26 mouse cellular contexts compared by ENCODE assay signal in genomic region chr3:141621496-141621895, GRCm38 (mm10).
DNase-seq lines count a peak whose midpoint lies in the region; ATAC-seq lines count a peak whose summit lies in the region.
"Had no signal": no experiment of that assay in that cellular context is flagged by ENCODE, and none has a peak within 500 bp of the region (broad histone marks: within the 10 kb centered on the region; RNA-seq: fewer than 3 reads in every experiment).

No protein-coding gene starts in this region.

- no peaks in the 10 kb centered on the region for H3K4me1 ChIP-seq in embryonic facial prominence, embryonic 14.5 days (ENCODE audit: control insufficient read depth, insufficient read depth, low read length)
- 0 out of 2 replicates have a peak, but pooled peaks cover 4% of the 10 kb centered on the region for H3K4me1 ChIP-seq in embryonic facial prominence, embryonic 10.5 days
- no peaks in the 10 kb centered on the region for H3K4me1 ChIP-seq in midbrain, embryonic 16.5 days (ENCODE audit: control insufficient read depth, insufficient read depth, low read length)
- no peaks in the 10 kb centered on the region for H3K4me1 ChIP-seq in midbrain, embryonic 14.5 days (ENCODE audit: control insufficient read depth, insufficient read depth, low read length)
- no peaks in the 10 kb centered on the region for H3K4me1 ChIP-seq in forebrain, embryonic 15.5 days
- H3K4me1 ChIP-seq: heart, embryonic 15.5 days; lung, embryonic 15.5 days; neural tube, embryonic 13.5 days; stomach, embryonic 15.5 days had no signal

- ATAC-seq in embryonic facial prominence, embryonic 14.5 days (ENCODE audit: low read depth) = no peak
- ATAC-seq in midbrain, embryonic 16.5 days = peak; percentile 42; the same call in 1 of the 2 replicates
- ATAC-seq in midbrain, embryonic 14.5 days (ENCODE audit: low FRiP score, low TSS enrichment) = no peak
- ATAC-seq in forebrain, embryonic 15.5 days (replicated peaks) = no peak; the same call in 1 of the 2 replicates
- ATAC-seq: CD4-positive, CD25-positive, alpha-beta regulatory T cell, adult 4 months had no signal

- H3K4me3 ChIP-seq in embryonic facial prominence, embryonic 14.5 days (ENCODE audit: low read depth, low read length) = no peak overlapping the region
- H3K4me3 ChIP-seq in embryonic facial prominence, embryonic 10.5 days = no peak overlapping the region
- H3K4me3 ChIP-seq in midbrain, embryonic 16.5 days (ENCODE audit: low read depth, low read length) = no peak overlapping the region
- H3K4me3 ChIP-seq in midbrain, embryonic 14.5 days (replicated peaks; ENCODE audit: low read depth, low read length) = no peak overlapping the region
- H3K4me3 ChIP-seq in forebrain, embryonic 15.5 days = no peak overlapping the region
- H3K4me3 ChIP-seq: forebrain, embryonic 10.5 days; heart, adult 2 months; heart, embryonic 15.5 days; lung, embryonic 15.5 days; neural tube, embryonic 13.5 days; stomach, embryonic 15.5 days had no signal

- 68% methylated on average over 1 of the region's 1 CpGs for WGBS in embryonic facial prominence, embryonic 14.5 days
- 83% methylated on average over 1 of the region's 1 CpGs for WGBS in embryonic facial prominence, embryonic 10.5 days
- WGBS in midbrain, embryonic 16.5 days = 94% methylated on average over 1 of the region's 1 CpGs
- 91% methylated on average over 1 of the region's 1 CpGs for WGBS in midbrain, embryonic 14.5 days
- WGBS in forebrain, embryonic 15.5 days = 95% methylated on average over 1 of the region's 1 CpGs

- no peak overlapping the region for H3K27ac ChIP-seq in embryonic facial prominence, embryonic 14.5 days (replicated peaks; ENCODE audit: low read depth, low read length)
- H3K27ac ChIP-seq in embryonic facial prominence, embryonic 10.5 days (replicated peaks) = no peak overlapping the region
- H3K27ac ChIP-seq in midbrain, embryonic 16.5 days (ENCODE audit: low read length) = no peak overlapping the region
- H3K27ac ChIP-seq in midbrain, embryonic 14.5 days (replicated peaks; ENCODE audit: low read depth, low read length) = no peak overlapping the region
- no peak overlapping the region for H3K27ac ChIP-seq in forebrain, embryonic 15.5 days (replicated peaks)
- H3K27ac ChIP-seq: forebrain, embryonic 10.5 days; heart, adult 2 months; heart, embryonic 15.5 days; liver, embryonic 14.5 days; lung, embryonic 15.5 days; neural tube, embryonic 13.5 days; stomach, embryonic 15.5 days had no signal

- H3K9ac ChIP-seq in embryonic facial prominence, embryonic 14.5 days (ENCODE audit: low read depth, low read length) = no peak overlapping the region
- no peak overlapping the region for H3K9ac ChIP-seq in midbrain, embryonic 16.5 days (ENCODE audit: low read depth, low read length)
- no peak overlapping the region for H3K9ac ChIP-seq in midbrain, embryonic 14.5 days (replicated peaks; ENCODE audit: low read length)
- H3K9ac ChIP-seq in forebrain, embryonic 15.5 days (replicated peaks) = no peak overlapping the region
- H3K9ac ChIP-seq: heart, embryonic 15.5 days; liver, embryonic 14.5 days; lung, embryonic 15.5 days; neural tube, embryonic 13.5 days; stomach, embryonic 15.5 days had no signal

- no peaks in the 10 kb centered on the region for H3K27me3 ChIP-seq in embryonic facial prominence, embryonic 14.5 days (replicated peaks; ENCODE audit: control insufficient read depth, insufficient read depth, low read length)
- no peaks in the 10 kb centered on the region for H3K27me3 ChIP-seq in embryonic facial prominence, embryonic 10.5 days (replicated peaks; ENCODE audit: low read depth, poor library complexity, severe bottlenecking)
- no peaks in the 10 kb centered on the region for H3K27me3 ChIP-seq in midbrain, embryonic 16.5 days (ENCODE audit: control insufficient read depth, insufficient read depth, low read depth, low read length)
- H3K27me3 ChIP-seq in midbrain, embryonic 14.5 days (ENCODE audit: control insufficient read depth, insufficient read depth, low read length) = no peaks in the 10 kb centered on the region
- no peaks in the 10 kb centered on the region for H3K27me3 ChIP-seq in forebrain, embryonic 15.5 days
- H3K27me3 ChIP-seq: heart, embryonic 15.5 days; lung, embryonic 15.5 days; neural tube, embryonic 13.5 days; stomach, embryonic 15.5 days had no signal

- H3K9me3 ChIP-seq in embryonic facial prominence, embryonic 14.5 days (ENCODE audit: control insufficient read depth, low read length) = no peaks in the 10 kb centered on the region
- H3K9me3 ChIP-seq in embryonic facial prominence, embryonic 10.5 days = no peaks in the 10 kb centered on the region
- H3K9me3 ChIP-seq in midbrain, embryonic 16.5 days (replicated peaks; ENCODE audit: control insufficient read depth, low read length, poor library complexity, severe bottlenecking) = no peaks in the 10 kb centered on the region
- H3K9me3 ChIP-seq in midbrain, embryonic 14.5 days (ENCODE audit: control insufficient read depth, low read length) = no peaks in the 10 kb centered on the region
- no peaks in the 10 kb centered on the region for H3K9me3 ChIP-seq in forebrain, embryonic 15.5 days
- H3K9me3 ChIP-seq: forebrain, embryonic 10.5 days; heart, embryonic 15.5 days; lung, embryonic 15.5 days; neural tube, embryonic 13.5 days; stomach, embryonic 15.5 days had no signal

- no peak overlapping the region for H3K4me2 ChIP-seq in embryonic facial prominence, embryonic 14.5 days (ENCODE audit: low read depth, low read length)
- H3K4me2 ChIP-seq in midbrain, embryonic 16.5 days (ENCODE audit: low read length) = no peak overlapping the region
- H3K4me2 ChIP-seq in midbrain, embryonic 14.5 days (ENCODE audit: low read length) = no peak overlapping the region
- H3K4me2 ChIP-seq in forebrain, embryonic 15.5 days (replicated peaks) = no peak overlapping the region
- H3K4me2 ChIP-seq: heart, embryonic 15.5 days; lung, embryonic 15.5 days; neural tube, embryonic 13.5 days; stomach, embryonic 15.5 days had no signal

- peak; percentile 35 for DNase-seq in embryonic facial prominence, embryonic 14.5 days (ENCODE audit: low spot score)
- no peak for DNase-seq in embryonic facial prominence, embryonic 10.5 days (ENCODE audit: low spot score)
- no peak for DNase-seq in midbrain, embryonic 14.5 days
- peak; percentile 73 to 87 for DNase-seq in cerebellum, postnatal 10 days
- peak; percentile 82 for DNase-seq in retina, postnatal 1 day
- DNase-seq in layer of hippocampus, adult 18-20 months (ENCODE audit: low spot score in 2 of 2) = no peak
- DNase-seq: adrenal gland, postnatal 36 days; embryo, embryonic 11 days; gastrocnemius, postnatal 14 days; heart, adult 2 months; heart, postnatal 4 days; kidney, adult 18-20 months; kidney, postnatal 10 days; left cerebral cortex, postnatal 4 days; lung, postnatal 4 days; right cerebral cortex, postnatal 25 days; thymus, adult 18-20 months had no signal

- no peaks in the 10 kb centered on the region for H3K36me3 ChIP-seq in embryonic facial prominence, embryonic 14.5 days (ENCODE audit: control insufficient read depth, insufficient read depth, low read length)
- H3K36me3 ChIP-seq in embryonic facial prominence, embryonic 10.5 days (replicated peaks) = no peaks in the 10 kb centered on the region
- H3K36me3 ChIP-seq in midbrain, embryonic 16.5 days (ENCODE audit: control insufficient read depth, insufficient read depth, low read length) = no peaks in the 10 kb centered on the region
- H3K36me3 ChIP-seq in midbrain, embryonic 14.5 days (ENCODE audit: control insufficient read depth, insufficient read depth, low read length) = no peaks in the 10 kb centered on the region
- no peaks in the 10 kb centered on the region for H3K36me3 ChIP-seq in forebrain, embryonic 15.5 days
- H3K36me3 ChIP-seq: forebrain, embryonic 10.5 days; heart, embryonic 15.5 days; lung, embryonic 15.5 days; neural tube, embryonic 13.5 days; stomach, embryonic 15.5 days had no signal

Comparison
In these comparisons a context has a peak if more than half of its experiments do, and no peak if none do; other contexts are left out.
1. DNase-seq: peak in embryonic facial prominence, embryonic 14.5 days (single experiment), cerebellum, postnatal 10 days (2 of 2) and retina, postnatal 1 day (single experiment); none in embryonic facial prominence, embryonic 10.5 days (single experiment), midbrain, embryonic 14.5 days (single experiment) and layer of hippocampus, adult 18-20 months (0 of 2).